Mouse (Mus musculus): ENCODE measurements around the gene Abt1. TPM values are rescaled to one million over a fixed set of nuclear protein-coding genes. Genes with fewer than 3 reads are reported as not detected.
"Not testable (repeated sequence)": the region's sequence is repeated elsewhere in the genome, so short reads cannot be mapped to it uniquely, and the experiment has no call there.

Abt1 gene
- polyA plus RNA-seq, 1 experiment = 3.3 TPM

GRCm38 (mm10) chr13:23410632-23411031, 13.0 kb downstream of the Abt1 start:
- no peak for DNase-seq
- Histone ChIP-seq H3K4me1 (ENCODE audit: control insufficient read depth, insufficient read depth, low read length) (no peaks in the 10 kb centered on the region; the same call in 1 of the 2 replicates), H3K4me3 (replicated peaks; ENCODE audit: extremely low read depth, low read depth, low read length) (no peak overlapping the region)
- TF ChIP-seq CTCF (IDR thresholded peaks at IDR 0.05; ENCODE audit: insufficient read depth, low read length) = no peak
- TF ChIP-seq POLR2A (IDR thresholded peaks at IDR 0.05; ENCODE audit: borderline replicate concordance, extremely low read depth, low read depth, low read length) = no peak
- WGBS = 62% methylated on average over 9 of the region's 9 CpGs

- Histone ChIP-seq H3K4me3 (replicated peaks; ENCODE audit: extremely low read depth, low read depth, low read length) (no peak overlapping the region), H3K4me1 (ENCODE audit: control insufficient read depth, insufficient read depth, low read length) (no peaks in the 10 kb centered on the region)
- no peak for TF ChIP-seq CTCF (IDR thresholded peaks at IDR 0.05; ENCODE audit: insufficient read depth, low read length)
- TF ChIP-seq POLR2A (IDR thresholded peaks at IDR 0.05; ENCODE audit: borderline replicate concordance, extremely low read depth, low read depth, low read length) = no peak
- WGBS = 54% methylated on average over 2 of the region's 2 CpGs
- no peak for DNase-seq
Observed at GRCm38 (mm10) chr13:23402626-23403025, 21.0 kb downstream of the Abt1 start.

GRCm38 (mm10) chr13:23401683-23402527, 21.8 kb downstream of the Abt1 start:
- no peaks in the 10 kb centered on the region for H3K4me1 ChIP-seq (ENCODE audit: control insufficient read depth, insufficient read depth, low read length)
- peak; percentile 83 for DNase-seq
- peak overlapping the region; percentile 20 for H3K4me3 ChIP-seq (replicated peaks; ENCODE audit: extremely low read depth, low read depth, low read length)
- WGBS = 8% methylated on average over 19 of the region's 19 CpGs
- TF ChIP-seq POLR2A (IDR thresholded peaks at IDR 0.05; ENCODE audit: borderline replicate concordance, extremely low read depth, low read depth, low read length) (no peak), CTCF (IDR thresholded peaks at IDR 0.05; ENCODE audit: insufficient read depth, low read length) (peak; percentile 76)

GRCm38 (mm10) chr13:23400771-23401682, 22.6 kb downstream of the Abt1 start:
- WGBS = 25% methylated on average over 24 of the region's 24 CpGs
- peaks cover 3% of the 10 kb centered on the region; the same call in 1 of the 2 replicates for H3K4me1 ChIP-seq (ENCODE audit: control insufficient read depth, insufficient read depth, low read length)
- TF ChIP-seq POLR2A (IDR thresholded peaks at IDR 0.05; ENCODE audit: borderline replicate concordance, extremely low read depth, low read depth, low read length) = no peak
- no peak overlapping the region for H3K4me3 ChIP-seq (replicated peaks; ENCODE audit: extremely low read depth, low read depth, low read length)
- DNase-seq = no peak

- not testable (repeated sequence) for H3K4me1 ChIP-seq (ENCODE audit: control insufficient read depth, insufficient read depth, low read length); H3K4me3 ChIP-seq (replicated peaks; ENCODE audit: extremely low read depth, low read depth, low read length); DNase-seq
- WGBS = 29% methylated on average over 14 of the region's 14 CpGs
Observed at GRCm38 (mm10) chr13:23396913-23397312, 26.8 kb downstream of the Abt1 start.

GRCm38 (mm10) chr13:23396246-23396703, 27.4 kb downstream of the Abt1 start:
- WGBS = 1% methylated on average over 31 of the region's 31 CpGs
- no peak for DNase-seq
- H3K4me3 ChIP-seq (replicated peaks; ENCODE audit: extremely low read depth, low read depth, low read length) = peak overlapping the region; percentile 41
- TF ChIP-seq CTCF (IDR thresholded peaks at IDR 0.05; ENCODE audit: insufficient read depth, low read length) (no peak), POLR2A (IDR thresholded peaks at IDR 0.05; ENCODE audit: borderline replicate concordance, extremely low read depth, low read depth, low read length) (no peak)
- peaks cover 3% of the 10 kb centered on the region; the same call in 1 of the 2 replicates for H3K4me1 ChIP-seq (ENCODE audit: control insufficient read depth, insufficient read depth, low read length)

GRCm38 (mm10) chr13:23395301-23396245, 28.1 kb downstream of the Abt1 start:
- peaks cover 3% of the 10 kb centered on the region; the same call in 1 of the 2 replicates for H3K4me1 ChIP-seq (ENCODE audit: control insufficient read depth, insufficient read depth, low read length)
- 5% methylated on average over 43 of the region's 43 CpGs for WGBS
- TF ChIP-seq CTCF (IDR thresholded peaks at IDR 0.05; ENCODE audit: insufficient read depth, low read length) = no peak
- no peak for TF ChIP-seq POLR2A (IDR thresholded peaks at IDR 0.05; ENCODE audit: borderline replicate concordance, extremely low read depth, low read depth, low read length)
- peak overlapping the region; percentile 11 for H3K4me3 ChIP-seq (replicated peaks; ENCODE audit: extremely low read depth, low read depth, low read length)
- no peak for DNase-seq

- H3K4me3 ChIP-seq (replicated peaks; ENCODE audit: extremely low read depth, low read depth, low read length) = no peak overlapping the region
- TF ChIP-seq CTCF (IDR thresholded peaks at IDR 0.05; ENCODE audit: insufficient read depth, low read length) (no peak), POLR2A (IDR thresholded peaks at IDR 0.05; ENCODE audit: borderline replicate concordance, extremely low read depth, low read depth, low read length) (no peak)
- DNase-seq = no peak
- WGBS = 79% methylated on average over 1 of the region's 1 CpGs
- H3K4me1 ChIP-seq (ENCODE audit: control insufficient read depth, insufficient read depth, low read length) = no peaks in the 10 kb centered on the region
Observed at GRCm38 (mm10) chr13:23387548-23387947, 36.1 kb downstream of the Abt1 start.

- no peak for DNase-seq
- Histone ChIP-seq H3K4me3 (replicated peaks; ENCODE audit: extremely low read depth, low read depth, low read length) (no peak overlapping the region), H3K4me1 (ENCODE audit: control insufficient read depth, insufficient read depth, low read length) (no peaks in the 10 kb centered on the region)
- no peak for TF ChIP-seq CTCF (IDR thresholded peaks at IDR 0.05; ENCODE audit: insufficient read depth, low read length)
- no peak for TF ChIP-seq POLR2A (IDR thresholded peaks at IDR 0.05; ENCODE audit: borderline replicate concordance, extremely low read depth, low read depth, low read length)
- 47% methylated on average over 1 of the region's 1 CpGs for WGBS
Observed at GRCm38 (mm10) chr13:23383127-23383526, 40.5 kb downstream of the Abt1 start.

Data from lung, adult 2 months (tissue).